Mouse (Mus musculus): ENCODE measurements at regions not wholly inside any gene's neighbourhood (a gene's known extent, or its start where the extent isn't known, plus 50 kb on each side); places are given as distances from the start of the nearest gene placed in this dataset.

DNA sequence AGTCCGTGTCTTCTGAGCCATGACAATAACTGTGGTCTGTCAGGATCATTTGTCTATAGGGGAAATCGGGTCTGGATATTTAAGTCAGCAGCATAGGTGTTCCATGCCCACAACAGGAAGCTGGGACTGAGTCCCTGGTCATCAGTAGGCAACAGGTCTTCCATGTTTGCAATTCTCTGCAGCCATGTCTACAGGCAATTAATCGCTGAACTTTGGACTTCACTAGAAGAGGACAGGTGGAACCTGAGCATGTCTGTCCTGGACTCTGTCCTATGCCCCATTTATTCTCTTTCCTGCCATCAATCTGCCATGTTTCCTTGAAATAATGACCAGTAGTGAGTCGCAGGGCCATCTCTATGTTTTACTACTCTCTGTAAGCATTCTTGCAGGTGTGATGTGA is 54.9 kb downstream of the Cyp2d40 start:
- 85% methylated on average over 4 of the region's 4 CpGs for WGBS

DNA sequence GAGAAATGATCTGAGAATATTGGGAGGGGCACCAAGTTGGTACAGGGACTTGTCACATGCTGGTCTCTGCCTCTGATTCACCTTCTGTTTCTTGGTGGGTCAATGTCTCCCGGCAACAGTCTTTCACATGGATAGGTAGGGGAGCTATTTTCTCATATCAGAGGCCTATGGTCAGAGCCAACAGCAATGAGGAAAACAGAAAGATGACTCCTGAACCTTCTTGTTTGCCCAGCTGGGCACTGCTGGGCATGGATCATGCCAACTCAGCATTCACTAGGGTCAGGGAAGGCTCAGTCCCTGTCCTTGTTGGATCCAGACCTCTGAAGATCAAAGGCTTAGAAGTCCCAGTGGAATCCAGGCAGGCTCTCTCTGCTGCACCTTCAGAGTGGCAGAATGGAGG is 56.1 kb downstream of the Cyp2d40 start:
- no peak overlapping the region for H3K4me3 ChIP-seq (ENCODE audit: low read depth, low read length)
- no peaks in the 10 kb centered on the region for H3K4me1 ChIP-seq (replicated peaks; ENCODE audit: control insufficient read depth, insufficient read depth, low read length)
- H3K36me3 ChIP-seq (ENCODE audit: control insufficient read depth, insufficient read depth, low read length): no peaks in the 10 kb centered on the region
- no peaks in the 10 kb centered on the region for H3K9me3 ChIP-seq (ENCODE audit: control insufficient read depth, low read length)
- H3K9ac ChIP-seq (ENCODE audit: low read length): no peak overlapping the region
- DNase-seq (ENCODE audit: low spot score) (no peak), ATAC-seq (replicated peaks; ENCODE audit: low FRiP score, low TSS enrichment, low read depth) (no peak)
- H3K4me2 ChIP-seq (ENCODE audit: low read length): no peak overlapping the region
- H3K27me3 ChIP-seq (replicated peaks; ENCODE audit: control insufficient read depth, insufficient read depth, low read length): no peaks in the 10 kb centered on the region
- H3K27ac ChIP-seq (ENCODE audit: low read depth): no peak overlapping the region
- WGBS: 100% methylated on average over 1 of the region's 1 CpGs

More for the DNA sequence above, 54.9 kb downstream of the Cyp2d40 start:
- H3K9me3 ChIP-seq (ENCODE audit: control insufficient read depth, low read length): no peaks in the 10 kb centered on the region
- H3K4me1 ChIP-seq (replicated peaks; ENCODE audit: control insufficient read depth, insufficient read depth, low read length): no peaks in the 10 kb centered on the region
- no peak overlapping the region for H3K9ac ChIP-seq (ENCODE audit: low read length)
- H3K4me3 ChIP-seq (ENCODE audit: low read depth, low read length): no peak overlapping the region
- H3K27me3 ChIP-seq (replicated peaks; ENCODE audit: control insufficient read depth, insufficient read depth, low read length): no peaks in the 10 kb centered on the region
- no peaks in the 10 kb centered on the region for H3K36me3 ChIP-seq (ENCODE audit: control insufficient read depth, insufficient read depth, low read length)
- DNase-seq (ENCODE audit: low spot score): no peak
- no peak overlapping the region for H3K27ac ChIP-seq (ENCODE audit: low read depth)
- no peak overlapping the region for H3K4me2 ChIP-seq (ENCODE audit: low read length)
- no peak for ATAC-seq (replicated peaks; ENCODE audit: low FRiP score, low TSS enrichment, low read depth)

DNA sequence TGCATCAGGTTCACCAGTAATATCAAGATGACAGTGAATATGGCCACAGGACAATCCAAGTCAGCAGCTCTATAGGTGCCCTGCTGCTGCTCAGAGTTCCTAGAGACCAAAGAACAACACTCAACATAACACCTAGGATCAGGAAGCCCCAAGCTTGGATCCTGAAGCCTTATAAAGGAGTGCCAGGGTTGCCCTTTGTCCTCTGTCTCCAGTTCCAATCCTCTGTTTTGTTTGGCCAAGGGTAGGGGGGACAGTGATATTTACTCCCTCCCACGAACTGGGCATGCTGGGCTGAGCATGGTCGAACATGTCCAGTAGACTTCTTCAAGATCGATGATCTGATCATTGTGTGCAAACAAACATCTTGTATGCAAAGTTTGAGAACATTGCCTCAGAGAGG is 56.8 kb downstream of the Cyp2d40 start:
- Histone ChIP-seq H3K9ac (ENCODE audit: low read length) (no peak overlapping the region), H3K27ac (ENCODE audit: low read depth) (no peak overlapping the region), H3K4me1 (replicated peaks; ENCODE audit: control insufficient read depth, insufficient read depth, low read length) (no peaks in the 10 kb centered on the region), H3K9me3 (ENCODE audit: control insufficient read depth, low read length) (no peaks in the 10 kb centered on the region), H3K4me3 (ENCODE audit: low read depth, low read length) (no peak overlapping the region), H3K4me2 (ENCODE audit: low read length) (no peak overlapping the region), H3K36me3 (ENCODE audit: control insufficient read depth, insufficient read depth, low read length) (no peaks in the 10 kb centered on the region), H3K27me3 (replicated peaks; ENCODE audit: control insufficient read depth, insufficient read depth, low read length) (no peaks in the 10 kb centered on the region)
- no peak for ATAC-seq (replicated peaks; ENCODE audit: low FRiP score, low TSS enrichment, low read depth)
- 83% methylated on average over 3 of the region's 3 CpGs for WGBS
- no peak for DNase-seq (ENCODE audit: low spot score)

DNA sequence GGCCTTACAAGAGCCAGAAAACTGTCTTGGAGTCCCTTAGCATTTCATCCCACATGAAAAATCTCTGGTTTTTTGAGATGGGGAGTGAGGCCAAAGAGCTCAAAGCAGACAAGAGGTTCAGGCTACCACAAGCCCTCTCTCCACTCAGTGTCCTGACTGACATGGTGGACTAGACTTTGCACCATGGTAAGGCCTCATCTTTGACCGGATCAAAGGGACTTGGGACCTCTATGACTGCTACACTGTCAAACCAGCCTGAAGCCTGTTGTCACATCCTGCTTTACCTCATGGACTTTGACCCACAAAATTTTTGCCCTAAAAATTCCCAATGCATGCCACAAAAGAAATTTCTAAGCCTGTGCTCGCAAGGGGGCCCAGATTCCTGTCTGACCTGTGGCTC is 57.3 kb downstream of the Cyp2d40 start:
- Histone ChIP-seq H3K4me2 (ENCODE audit: low read length) (no peak overlapping the region), H3K27ac (ENCODE audit: low read depth) (no peak overlapping the region), H3K9ac (ENCODE audit: low read length) (no peak overlapping the region), H3K4me3 (ENCODE audit: low read depth, low read length) (no peak overlapping the region), H3K4me1 (replicated peaks; ENCODE audit: control insufficient read depth, insufficient read depth, low read length) (no peaks in the 10 kb centered on the region), H3K36me3 (ENCODE audit: control insufficient read depth, insufficient read depth, low read length) (no peaks in the 10 kb centered on the region), H3K9me3 (ENCODE audit: control insufficient read depth, low read length) (no peaks in the 10 kb centered on the region), H3K27me3 (replicated peaks; ENCODE audit: control insufficient read depth, insufficient read depth, low read length) (no peaks in the 10 kb centered on the region)
- ATAC-seq (replicated peaks; ENCODE audit: low FRiP score, low TSS enrichment, low read depth) (no peak), DNase-seq (ENCODE audit: low spot score) (no peak)
- WGBS: 84% methylated on average over 2 of the region's 2 CpGs

DNA sequence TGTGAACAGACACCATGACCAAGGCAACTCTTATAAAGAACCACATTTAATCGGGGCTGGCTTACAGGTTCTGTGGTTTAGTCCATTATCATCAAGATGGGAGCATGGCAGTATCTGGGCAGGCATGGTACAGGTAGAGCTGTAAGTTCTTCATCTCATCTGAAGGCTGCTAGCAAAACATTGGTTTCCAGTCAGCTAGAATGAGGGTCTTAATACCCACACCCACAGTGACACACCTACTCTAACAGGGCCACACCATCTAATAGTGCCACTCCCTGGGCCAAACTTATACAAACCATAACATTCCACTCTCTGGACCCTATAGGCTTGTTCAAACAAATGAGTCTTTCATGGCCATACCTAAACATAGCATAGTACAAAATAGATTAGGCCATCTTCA is 61.9 kb downstream of the Cyp2d40 start:
- WGBS: 81% methylated on average over 1 of the region's 1 CpGs
- no peak overlapping the region for H3K27ac ChIP-seq (ENCODE audit: low read depth)

DNA sequence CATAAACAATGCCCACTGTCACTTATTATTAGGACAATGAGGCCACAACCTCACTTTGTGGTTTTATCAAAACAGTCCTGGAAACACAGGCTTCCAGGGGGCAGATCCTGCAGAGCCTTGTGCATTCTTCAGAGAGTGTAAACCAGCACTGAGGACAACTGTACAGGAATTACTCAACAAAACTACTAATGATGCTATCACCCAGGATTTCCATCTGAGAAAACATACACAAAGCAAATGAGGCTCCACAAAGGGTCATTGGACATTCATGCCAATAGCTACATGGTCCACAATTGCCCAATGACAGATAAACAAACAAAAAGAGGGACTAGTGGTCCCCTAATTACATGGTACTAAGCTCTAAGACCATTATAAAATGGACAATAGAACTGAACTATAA is 68.2 kb downstream of the Cyp2d40 start:
- Histone ChIP-seq H3K4me1 (replicated peaks; ENCODE audit: control insufficient read depth, insufficient read depth, low read length) (no peaks in the 10 kb centered on the region), H3K4me3 (ENCODE audit: low read depth, low read length) (no peak overlapping the region), H3K36me3 (ENCODE audit: control insufficient read depth, insufficient read depth, low read length) (no peaks in the 10 kb centered on the region), H3K27ac (ENCODE audit: low read depth) (no peak overlapping the region), H3K9ac (ENCODE audit: low read length) (no peak overlapping the region), H3K27me3 (replicated peaks; ENCODE audit: control insufficient read depth, insufficient read depth, low read length) (no peaks in the 10 kb centered on the region), H3K4me2 (ENCODE audit: low read length) (no peak overlapping the region), H3K9me3 (ENCODE audit: control insufficient read depth, low read length) (no peaks in the 10 kb centered on the region)
- ATAC-seq (replicated peaks; ENCODE audit: low FRiP score, low TSS enrichment, low read depth): no peak
- DNase-seq (ENCODE audit: low spot score): no peak

More for the DNA sequence above, 61.9 kb downstream of the Cyp2d40 start:
- Histone ChIP-seq H3K27me3 (replicated peaks; ENCODE audit: control insufficient read depth, insufficient read depth, low read length) (no peaks in the 10 kb centered on the region), H3K4me3 (ENCODE audit: low read depth, low read length) (no peak overlapping the region), H3K4me1 (replicated peaks; ENCODE audit: control insufficient read depth, insufficient read depth, low read length) (no peaks in the 10 kb centered on the region), H3K9me3 (ENCODE audit: control insufficient read depth, low read length) (no peaks in the 10 kb centered on the region), H3K36me3 (ENCODE audit: control insufficient read depth, insufficient read depth, low read length) (no peaks in the 10 kb centered on the region), H3K4me2 (ENCODE audit: low read length) (no peak overlapping the region), H3K9ac (ENCODE audit: low read length) (no peak overlapping the region)
- ATAC-seq (replicated peaks; ENCODE audit: low FRiP score, low TSS enrichment, low read depth) (no peak), DNase-seq (ENCODE audit: low spot score) (no peak)

DNA sequence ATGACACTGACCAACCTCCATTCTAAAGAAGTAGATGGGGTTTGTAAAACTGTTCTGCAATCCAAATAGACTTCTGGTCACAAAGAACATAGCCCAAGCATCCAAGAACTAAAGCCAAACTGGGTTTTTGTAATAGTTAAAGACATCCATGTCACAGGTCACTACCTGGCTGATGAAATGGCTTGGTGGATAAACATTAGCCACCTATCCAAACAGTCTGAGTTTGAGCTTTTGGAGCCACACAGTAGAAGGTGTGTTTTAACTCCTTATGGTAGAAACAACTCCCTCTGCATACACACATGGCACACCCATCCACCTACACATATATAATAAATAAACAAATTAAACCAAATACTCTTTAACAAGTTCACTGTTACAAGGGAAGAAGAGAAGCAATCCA is 68.7 kb downstream of the Cyp2d40 start:
- Histone ChIP-seq H3K27me3 (replicated peaks; ENCODE audit: control insufficient read depth, insufficient read depth, low read length) (no peaks in the 10 kb centered on the region), H3K36me3 (ENCODE audit: control insufficient read depth, insufficient read depth, low read length) (no peaks in the 10 kb centered on the region), H3K27ac (ENCODE audit: low read depth) (no peak overlapping the region), H3K4me2 (ENCODE audit: low read length) (no peak overlapping the region), H3K4me3 (ENCODE audit: low read depth, low read length) (no peak overlapping the region), H3K4me1 (replicated peaks; ENCODE audit: control insufficient read depth, insufficient read depth, low read length) (no peaks in the 10 kb centered on the region), H3K9me3 (ENCODE audit: control insufficient read depth, low read length) (no peaks in the 10 kb centered on the region), H3K9ac (ENCODE audit: low read length) (no peak overlapping the region)
- no peak for ATAC-seq (replicated peaks; ENCODE audit: low FRiP score, low TSS enrichment, low read depth)
- DNase-seq (ENCODE audit: low spot score): no peak

DNA sequence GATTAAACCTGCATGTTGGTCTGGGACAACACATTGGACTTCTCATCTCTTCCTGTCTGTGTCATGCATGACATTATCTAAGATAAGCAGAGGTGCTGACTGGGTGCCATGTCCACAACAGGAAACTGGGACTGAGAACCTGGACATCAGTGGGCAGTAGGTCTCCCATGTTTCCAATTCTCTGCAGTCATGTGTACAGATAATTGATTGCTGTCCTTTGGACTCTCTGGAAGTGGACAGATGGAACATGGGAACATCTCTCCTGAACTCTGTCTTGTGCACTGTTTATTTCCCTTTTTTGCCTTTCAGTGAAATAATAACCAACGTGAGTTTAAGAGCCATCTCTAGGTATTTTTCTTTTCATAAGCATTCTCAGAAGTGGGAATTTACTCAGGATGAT is 69.5 kb downstream of the Cyp2d40 start:
- Histone ChIP-seq H3K9me3 (ENCODE audit: control insufficient read depth, low read length) (no peaks in the 10 kb centered on the region), H3K36me3 (ENCODE audit: control insufficient read depth, insufficient read depth, low read length) (no peaks in the 10 kb centered on the region), H3K27ac (ENCODE audit: low read depth) (no peak overlapping the region), H3K4me1 (replicated peaks; ENCODE audit: control insufficient read depth, insufficient read depth, low read length) (no peaks in the 10 kb centered on the region), H3K9ac (ENCODE audit: low read length) (no peak overlapping the region), H3K4me2 (ENCODE audit: low read length) (no peak overlapping the region), H3K27me3 (replicated peaks; ENCODE audit: control insufficient read depth, insufficient read depth, low read length) (no peaks in the 10 kb centered on the region), H3K4me3 (ENCODE audit: low read depth, low read length) (no peak overlapping the region)
- WGBS: 77% methylated on average over 1 of the region's 1 CpGs
- no peak for ATAC-seq (replicated peaks; ENCODE audit: low FRiP score, low TSS enrichment, low read depth)
- no peak for DNase-seq (ENCODE audit: low spot score)

DNA sequence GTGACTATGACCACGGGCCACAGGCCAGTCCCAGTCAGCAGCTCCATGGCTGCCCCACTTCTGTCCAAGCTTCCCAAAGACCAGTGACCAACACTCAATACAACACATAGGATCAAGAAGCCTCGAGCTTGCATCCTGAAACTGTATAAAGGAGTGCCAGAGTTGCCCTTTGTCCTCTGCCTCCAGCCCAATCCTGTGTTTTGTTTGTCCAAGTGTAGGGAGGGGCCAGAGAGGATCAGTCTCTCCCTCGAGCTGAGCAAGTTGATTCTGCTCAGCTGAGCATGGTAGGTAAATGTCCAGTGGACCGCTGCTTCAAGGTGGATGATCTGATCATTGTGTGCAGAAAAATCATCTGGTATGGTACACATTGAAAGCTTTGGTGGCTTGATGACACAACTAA is 71.0 kb downstream of the Cyp2d40 start:
- ATAC-seq (replicated peaks; ENCODE audit: low FRiP score, low TSS enrichment, low read depth): 0 out of 2 replicates have a peak, but pooled peaks have one; percentile 47

More for the DNA sequence above, 71.0 kb downstream of the Cyp2d40 start:
- no peak overlapping the region for H3K4me3 ChIP-seq (ENCODE audit: low read depth, low read length)
- no peaks in the 10 kb centered on the region for H3K4me1 ChIP-seq (replicated peaks; ENCODE audit: control insufficient read depth, insufficient read depth, low read length)
- H3K36me3 ChIP-seq (ENCODE audit: control insufficient read depth, insufficient read depth, low read length): no peaks in the 10 kb centered on the region
- H3K27ac ChIP-seq (ENCODE audit: low read depth): no peak overlapping the region
- WGBS: 63% methylated on average over 4 of the region's 4 CpGs
- no peak overlapping the region for H3K4me2 ChIP-seq (ENCODE audit: low read length)
- no peak for DNase-seq (ENCODE audit: low spot score)
- no peak overlapping the region for H3K9ac ChIP-seq (ENCODE audit: low read length)
- no peaks in the 10 kb centered on the region for H3K9me3 ChIP-seq (ENCODE audit: control insufficient read depth, low read length)
- H3K27me3 ChIP-seq (replicated peaks; ENCODE audit: control insufficient read depth, insufficient read depth, low read length): no peaks in the 10 kb centered on the region
